Mouse (Mus musculus) CH12.LX (cell line): ENCODE measurements around the gene Gfpt1. TPM values are rescaled to one million over a fixed set of nuclear protein-coding genes. Genes with fewer than 3 reads are reported as not detected.

ENCODE experiments used
- DNase-seq: peaks from one replicate; pipeline ENCODE4 v3.0.0-alpha.2; 2013; ENCODE audit errors: extremely low read depth
- H3K27ac ChIP-seq: 2 replicates; pipeline ENCODE4 v1.5.1; 2012; ENCODE audit warnings: low read depth, mild to moderate bottlenecking, control low read depth, moderate library complexity; ENCODE audit not compliant: insufficient read depth
- H3K27me3 ChIP-seq: replicated peaks from 2 replicates; pipeline ENCODE3; 2012; ENCODE audit warnings: inconsistent platforms
- H3K36me3 ChIP-seq, 2 experiments: replicated peaks in 1 of 2; 2 replicates each; pipeline versions ENCODE3 to v1.6.1; 2012; ENCODE audit warnings: inconsistent platforms in 1 of 2, low read length in 1 of 2, mild to moderate bottlenecking in 1 of 2, mixed read lengths in 1 of 2, moderate library complexity in 1 of 2; ENCODE audit not compliant: control insufficient read depth in 1 of 2, insufficient read depth in 1 of 2
- H3K4me1 ChIP-seq, 2 experiments: 2 replicates each; pipeline ENCODE4 v1.6.1; 2012; ENCODE audit warnings: inconsistent platforms in 1 of 2, moderate library complexity in 1 of 2; ENCODE audit not compliant: insufficient read depth in 2 of 2, control insufficient read depth in 1 of 2
- H3K4me2 ChIP-seq: 2 replicates; pipeline ENCODE4 v1.6.1; 2012; ENCODE audit warnings: low read depth, mild to moderate bottlenecking, control low read depth; ENCODE audit not compliant: poor library complexity, insufficient read depth, severe bottlenecking
- H3K4me3 ChIP-seq, 3 experiments: fragments of 150-350 bp in 1 of 3; sonication (generic) in 1 of 3; replicated peaks in 1 of 3; 2 replicates each; pipeline versions ENCODE3 to v1.5.1; 2011 to 2012; ENCODE audit warnings: low read depth in 2 of 3, low read length in 2 of 3, mild to moderate bottlenecking in 2 of 3, moderate library complexity in 2 of 3, control low read depth in 1 of 3, improper control_type of control experiment in 1 of 3, inconsistent platforms in 1 of 3, mixed read lengths in 1 of 3; ENCODE audit not compliant: poor library complexity in 1 of 3
- H3K79me2 ChIP-seq: replicated peaks from 2 replicates; pipeline ENCODE4 v1.6.1; 2012; ENCODE audit warnings: mild to moderate bottlenecking, moderate library complexity; ENCODE audit not compliant: control insufficient read depth, poor library complexity, insufficient read depth, severe bottlenecking; ENCODE audit errors: extremely low read depth
- H3K9ac ChIP-seq: 2 replicates; pipeline ENCODE4 v1.6.1; 2012; ENCODE audit warnings: low read depth, mild to moderate bottlenecking, control low read depth, moderate library complexity; ENCODE audit not compliant: insufficient read depth
- H3K9me3 ChIP-seq: replicated peaks from 2 replicates; pipeline ENCODE3; 2012; ENCODE audit warnings: low read length, inconsistent platforms, mixed read lengths
- BHLHE40 ChIP-seq: IDR thresholded peaks from 2 replicates; pipeline ENCODE4 v1.6.1; 2011; ENCODE audit warnings: mild to moderate bottlenecking, low read depth, low read length, improper control_type of control experiment
- CHD1 ChIP-seq: IDR thresholded peaks from 2 replicates; pipeline ENCODE4 v1.6.1; 2012; ENCODE audit warnings: low read depth, low read length, improper control_type of control experiment, inconsistent platforms
- CHD2 ChIP-seq: IDR thresholded peaks from 2 replicates; pipeline ENCODE4 v1.6.1; 2011; ENCODE audit warnings: low read length, improper control_type of control experiment
- CTCF ChIP-seq, 2 experiments: IDR thresholded peaks in 1 of 2; conservative IDR thresholded peaks in 1 of 2; 2 replicates each; pipeline ENCODE4 v1.5.1; 2011 to 2012; ENCODE audit warnings: low read depth in 2 of 2, low read length in 2 of 2, improper control_type of control experiment in 1 of 2, inconsistent platforms in 1 of 2, mild to moderate bottlenecking in 1 of 2, moderate library complexity in 1 of 2
- ELF1 ChIP-seq: IDR thresholded peaks from 2 replicates; pipeline ENCODE4 v1.6.1; 2014; ENCODE audit warnings: low read depth, mild to moderate bottlenecking, inconsistent platforms, low read length, improper control_type of control experiment
- GABPA ChIP-seq: IDR thresholded peaks from 2 replicates; pipeline ENCODE4 v1.6.1; 2012; ENCODE audit warnings: low read depth, low read length, improper control_type of control experiment, inconsistent platforms; ENCODE audit not compliant: insufficient replicate concordance
- JUN ChIP-seq: IDR thresholded peaks from 2 replicates; pipeline ENCODE4 v1.6.1; 2011; ENCODE audit warnings: low read depth, mild to moderate bottlenecking, low read length, improper control_type of control experiment, moderate library complexity; ENCODE audit not compliant: insufficient read depth
- KAT2A ChIP-seq: IDR thresholded peaks from 2 replicates; pipeline ENCODE4 v1.6.1; 2012; ENCODE audit warnings: low read length, improper control_type of control experiment, inconsistent platforms; ENCODE audit not compliant: insufficient replicate concordance
- MAFK ChIP-seq: IDR thresholded peaks from 2 replicates; pipeline ENCODE4 v1.6.1; 2011; ENCODE audit warnings: low read length, improper control_type of control experiment; ENCODE audit not compliant: insufficient replicate concordance
- MAX ChIP-seq: IDR thresholded peaks from 2 replicates; pipeline ENCODE4 v1.6.1; 2011; ENCODE audit warnings: low read length, improper control_type of control experiment
- NRF1 ChIP-seq: IDR thresholded peaks from 2 replicates; pipeline ENCODE4 v1.6.1; 2014; ENCODE audit warnings: low read depth, mild to moderate bottlenecking, inconsistent platforms, low read length, improper control_type of control experiment, moderate library complexity
- POLR2A ChIP-seq: IDR thresholded peaks from 2 replicates; pipeline ENCODE4 v1.6.1; 2011; ENCODE audit warnings: low read depth, mild to moderate bottlenecking, improper control_type of control experiment, low read length
- RAD21 ChIP-seq: IDR thresholded peaks from 2 replicates; pipeline ENCODE4 v1.6.1; 2011; ENCODE audit warnings: low read depth, mild to moderate bottlenecking, low read length, improper control_type of control experiment, moderate library complexity
- SIN3A ChIP-seq: IDR thresholded peaks from 2 replicates; pipeline ENCODE4 v1.6.1; 2012; ENCODE audit warnings: low read length, improper control_type of control experiment, inconsistent platforms
- TBP ChIP-seq: conservative IDR thresholded peaks from 2 replicates; pipeline ENCODE4 v1.6.1; 2011; ENCODE audit warnings: low read depth, low read length, improper control_type of control experiment
- UBTF ChIP-seq: IDR thresholded peaks from 2 replicates; pipeline ENCODE4 v1.6.1; 2012; ENCODE audit warnings: low read depth, mild to moderate bottlenecking, inconsistent platforms, low read length, improper control_type of control experiment, moderate library complexity
- USF2 ChIP-seq: conservative IDR thresholded peaks from 2 replicates; pipeline ENCODE4 v1.6.1; 2011; ENCODE audit warnings: low read depth, low read length, improper control_type of control experiment
- ZMIZ1 ChIP-seq: IDR thresholded peaks from 2 replicates; pipeline ENCODE4 v1.6.1; 2012; ENCODE audit warnings: low read depth, mild to moderate bottlenecking, inconsistent platforms, low read length, improper control_type of control experiment
- dilution Hi-C: fragments of 300-500 bp; cut with MboI; formaldehyde crosslinking; loops from 2 replicates; pipeline ENCODE4 v1.14.3; 2020; ENCODE audit warnings: low sequenced_read_pairs; ENCODE audit not compliant: extremely low pct_unique_long_range_greater_than_20kb, extremely low pct_ligation_motif_present
- in situ Hi-C: fragments of 300-500 bp; cut with MboI; formaldehyde crosslinking; loops from 3 replicates; pipeline ENCODE4 v1.14.3; 2019; ENCODE audit warnings: low sequenced_read_pairs, low pct_ligation_motif_present, low pct_unique_long_range_greater_than_20kb, mixed read lengths
- polyA plus RNA-seq: library from polyadenylated mRNA; unstranded; fragments of >175 nt; gene quantifications from 2 replicates; pipeline ENCODE4 v1.2.1, GENCODE M21; 2012; ENCODE audit warnings: low read depth; ENCODE audit not compliant: insufficient read length
- total RNA-seq, 2 experiments: library from RNA; depleted of rRNA; stranded (reverse); fragments of 300-350 nt in 1 of 2; fragments of >200 nt in 1 of 2; gene quantifications; 2 replicates each; pipeline ENCODE4 v1.2.3; 2012 to 2014

Gfpt1 gene
- total and polyA plus RNA-seq, 3 experiments, result 24.9 to 35.3 (median 32.1) TPM

DNA sequence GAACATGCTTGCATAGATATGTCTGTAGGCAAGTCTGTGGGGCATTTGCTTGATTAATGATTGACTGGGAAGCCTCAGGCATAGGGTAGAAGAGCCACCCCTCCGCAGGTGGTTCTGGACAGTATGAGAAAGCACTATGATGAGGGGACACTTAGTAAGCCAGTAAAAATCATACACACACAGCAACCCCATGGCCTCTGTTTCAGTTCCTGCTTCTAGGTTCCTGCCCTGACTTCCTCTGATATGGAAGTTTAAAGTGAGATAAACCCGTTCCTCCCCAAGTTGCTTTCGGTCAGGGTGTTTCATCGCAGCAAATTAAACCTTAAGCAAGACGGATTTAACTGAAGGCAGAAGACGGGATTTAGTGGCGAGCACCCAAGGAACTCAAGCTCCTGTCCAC is 88.0 kb downstream of the Gfpt1 start:
- no peaks in the 10 kb centered on the region for H3K36me3 ChIP-seq
- DNase-seq, result no peak
- no peaks in the 10 kb centered on the region for H3K27me3 ChIP-seq
- dilution Hi-C loops (no loop called here), in situ Hi-C loops (no loop called here)
- H3K9ac ChIP-seq, result no peak overlapping the region
- H3K9me3 ChIP-seq, result peaks cover 7% of the 10 kb centered on the region
- H3K4me3 ChIP-seq, result no peak overlapping the region
- TF ChIP-seq KAT2A (no peak), CHD2 (no peak), NRF1 (no peak), RAD21 (no peak), MAX (no peak), JUN (no peak), ZMIZ1 (no peak), POLR2A (no peak), TBP (no peak), BHLHE40 (no peak), CTCF (conservative IDR thresholded peaks at IDR 0.05 in 1 of 2, IDR thresholded peaks at IDR 0.05 in 1 of 2; ENCODE audit: low read depth in 2 of 2, low read length in 2 of 2) (no peak), SIN3A (no peak), USF2 (no peak), UBTF (no peak), MAFK (no peak), ELF1 (no peak), GABPA (no peak), CHD1 (no peak)
- no peak overlapping the region for H3K27ac ChIP-seq
- no peaks in the 10 kb centered on the region for H3K79me2 ChIP-seq
- H3K4me1 ChIP-seq, result peaks cover 8 to 17% of the 10 kb centered on the region in 2 experiments; a peak in 3 of 4 replicates
- no peak overlapping the region for H3K4me2 ChIP-seq

DNA sequence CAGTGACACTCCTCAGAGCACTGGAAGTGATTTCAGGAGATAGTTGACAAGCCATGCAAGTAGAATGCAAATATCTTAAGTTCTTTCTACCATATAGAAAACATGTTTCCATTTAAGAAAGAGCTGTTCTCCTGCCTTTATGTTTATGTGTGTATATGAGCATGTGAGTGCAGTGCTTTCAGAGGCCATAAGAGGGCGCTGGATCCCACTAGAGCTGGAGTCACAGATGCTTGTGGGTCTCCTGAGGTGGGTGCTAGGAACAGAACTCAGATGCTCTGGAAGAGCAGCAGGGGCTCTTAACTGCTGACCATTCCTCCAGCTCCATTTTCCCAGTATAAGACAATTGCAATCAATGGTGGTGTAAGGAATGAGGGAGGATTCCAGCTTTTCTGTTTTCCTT is 88.4 kb downstream of the Gfpt1 start:
- Histone ChIP-seq H3K79me2 (no peaks in the 10 kb centered on the region), H3K9ac (no peak overlapping the region), H3K9me3 (peaks cover 7% of the 10 kb centered on the region), H3K27me3 (no peaks in the 10 kb centered on the region), H3K4me1 (peaks cover 8 to 17% of the 10 kb centered on the region in 2 experiments; a peak in 3 of 4 replicates), H3K4me3 (no peak overlapping the region), H3K36me3 (no peaks in the 10 kb centered on the region), H3K4me2 (no peak overlapping the region), H3K27ac (no peak overlapping the region)
- in situ Hi-C loops (no loop called here), dilution Hi-C loops (no loop called here)
- TF ChIP-seq UBTF (no peak), CTCF (conservative IDR thresholded peaks at IDR 0.05 in 1 of 2, IDR thresholded peaks at IDR 0.05 in 1 of 2; ENCODE audit: low read depth in 2 of 2, low read length in 2 of 2) (peak in 1 of 2 experiments; percentile 25; a peak in 1 of 4 replicates)
- DNase-seq, result no peak
